Mouse (Mus musculus): ENCODE results near the gene Napsa. TPM values are rescaled to one million over a fixed set of nuclear protein-coding genes. Genes with fewer than 3 reads are reported as not detected.

Napsa gene
- polyA plus RNA-seq, 1 experiment from 2014 or later = 5.4 TPM

DNA sequence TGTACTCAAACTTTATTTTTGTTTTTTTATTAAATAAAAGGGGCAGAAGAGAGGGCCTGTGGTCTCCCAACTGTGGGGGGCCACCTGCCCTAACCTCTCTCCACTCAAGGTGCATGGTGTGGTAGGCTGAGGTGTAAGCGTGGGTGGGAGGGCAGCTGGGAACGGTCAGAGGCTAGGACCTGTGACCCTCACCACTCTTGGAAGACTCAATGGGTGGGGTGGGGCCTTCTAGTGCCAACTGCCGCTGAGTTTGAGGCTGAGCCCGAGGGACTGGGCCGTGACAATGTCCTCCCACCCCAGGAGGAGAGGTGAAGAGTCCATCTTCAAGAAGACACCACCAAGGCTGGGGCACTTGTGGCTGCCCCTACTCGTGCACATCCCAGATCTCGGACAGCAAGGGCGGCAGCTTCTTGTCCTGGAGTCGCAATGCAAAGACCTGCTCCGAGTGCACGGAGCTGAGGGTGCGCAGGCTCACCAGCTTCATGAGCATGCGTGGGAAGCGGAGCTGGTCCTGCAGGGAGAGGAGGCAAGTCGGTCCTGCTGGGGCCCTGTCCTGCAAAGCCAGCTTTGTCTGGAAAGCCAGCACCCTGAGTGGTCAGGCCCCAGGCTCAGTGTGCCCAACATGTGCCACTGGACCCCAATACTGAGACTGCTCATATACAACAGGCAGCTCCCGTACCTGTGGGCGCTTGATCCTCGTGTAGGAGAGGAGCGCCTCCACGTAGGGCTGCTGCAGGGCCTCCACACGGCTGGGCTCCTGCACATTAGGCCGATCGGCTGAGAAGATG lies 22.4 kb upstream of the Napsa start:
- Histone ChIP-seq H3K4me3 (replicated peaks; ENCODE audit: low read length) (no peak overlapping the region), H3K9ac (ENCODE audit: low read length) (no peak overlapping the region), H3K36me3 (ENCODE audit: control insufficient read depth, insufficient read depth, low read length) (peaks cover 17% of the 10 kb centered on the region; the same call in 1 of the 2 replicates), H3K4me1 (ENCODE audit: control insufficient read depth, insufficient read depth, low read length) (peaks cover 15% of the 10 kb centered on the region), H3K27me3 (ENCODE audit: control insufficient read depth, insufficient read depth, low read length) (no peaks in the 10 kb centered on the region), H3K27ac (ENCODE audit: low read length) (no peak overlapping the region), H3K4me2 (ENCODE audit: low read depth, low read length) (no peak overlapping the region), H3K9me3 (replicated peaks; ENCODE audit: control insufficient read depth, low read length) (0 out of 2 replicates have a peak, but pooled peaks cover 4% of the 10 kb centered on the region)
- ATAC-seq (ENCODE audit: insufficient read depth, low FRiP score) = no peak
- whole genome bisulfite sequencing = 93% methylated on average over 23 of the region's 23 CpGs

DNA sequence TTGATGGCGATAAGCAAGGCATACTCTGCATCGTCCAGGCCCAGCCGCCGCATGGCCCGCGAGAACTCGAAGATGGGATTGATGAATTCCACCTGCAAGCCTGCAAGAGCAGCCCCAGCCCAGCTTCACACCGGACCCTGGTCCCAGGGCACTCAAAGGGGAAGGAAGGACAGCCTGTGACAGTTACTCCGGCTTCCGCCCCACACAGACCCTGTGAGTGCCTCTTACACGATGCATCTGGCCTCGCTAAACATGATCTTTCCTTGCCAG lies 21.8 kb upstream of the Napsa start:
- H3K4me2 ChIP-seq (ENCODE audit: low read depth, low read length) = no peak overlapping the region
- no peaks in the 10 kb centered on the region for H3K27me3 ChIP-seq (ENCODE audit: control insufficient read depth, insufficient read depth, low read length)
- no peak overlapping the region for H3K4me3 ChIP-seq (replicated peaks; ENCODE audit: low read length)
- H3K9me3 ChIP-seq (replicated peaks; ENCODE audit: control insufficient read depth, low read length) = 0 out of 2 replicates have a peak, but pooled peaks cover 4% of the 10 kb centered on the region
- H3K9ac ChIP-seq (ENCODE audit: low read length) = no peak overlapping the region; the same call in 1 of the 2 replicates
- no peak overlapping the region for H3K27ac ChIP-seq (ENCODE audit: low read length)
- ATAC-seq (ENCODE audit: insufficient read depth, low FRiP score) = no peak
- peaks cover 15% of the 10 kb centered on the region for H3K4me1 ChIP-seq (ENCODE audit: control insufficient read depth, insufficient read depth, low read length)
- 94% methylated on average over 12 of the region's 12 CpGs for WGBS
- peaks cover 17% of the 10 kb centered on the region; the same call in 1 of the 2 replicates for H3K36me3 ChIP-seq (ENCODE audit: control insufficient read depth, insufficient read depth, low read length)

DNA sequence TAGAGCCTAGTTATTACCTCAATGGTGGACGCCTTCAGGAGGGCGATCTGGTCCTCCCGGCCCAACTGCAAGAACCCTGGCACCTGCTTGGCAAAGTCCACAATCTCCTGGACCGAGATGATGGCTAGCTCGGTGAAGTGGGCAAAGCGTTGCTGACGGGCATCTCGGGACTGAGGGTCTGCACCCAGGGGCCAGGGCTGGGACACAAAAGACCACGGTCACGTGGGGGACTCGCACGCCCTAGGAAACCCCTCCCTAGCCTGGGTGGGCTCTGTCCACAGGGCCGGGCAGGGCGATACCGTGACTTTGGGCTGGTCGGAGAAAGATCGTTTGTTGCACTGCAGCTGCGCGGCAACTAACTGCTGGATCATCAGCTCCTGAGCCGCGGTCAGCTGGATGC lies 20.9 kb upstream of the Napsa start:
- Histone ChIP-seq H3K27me3 (ENCODE audit: control insufficient read depth, insufficient read depth, low read length) (no peaks in the 10 kb centered on the region), H3K9ac (ENCODE audit: low read length) (no peak overlapping the region), H3K4me1 (ENCODE audit: control insufficient read depth, insufficient read depth, low read length) (peaks cover 15% of the 10 kb centered on the region), H3K4me3 (replicated peaks; ENCODE audit: low read length) (no peak overlapping the region), H3K4me2 (ENCODE audit: low read depth, low read length) (no peak overlapping the region), H3K9me3 (replicated peaks; ENCODE audit: control insufficient read depth, low read length) (0 out of 2 replicates have a peak, but pooled peaks cover 2% of the 10 kb centered on the region), H3K36me3 (ENCODE audit: control insufficient read depth, insufficient read depth, low read length) (peaks cover 17% of the 10 kb centered on the region; the same call in 1 of the 2 replicates), H3K27ac (ENCODE audit: low read length) (no peak overlapping the region)
- 95% methylated on average over 21 of the region's 21 CpGs for WGBS
- no peak for ATAC-seq (ENCODE audit: insufficient read depth, low FRiP score)

DNA sequence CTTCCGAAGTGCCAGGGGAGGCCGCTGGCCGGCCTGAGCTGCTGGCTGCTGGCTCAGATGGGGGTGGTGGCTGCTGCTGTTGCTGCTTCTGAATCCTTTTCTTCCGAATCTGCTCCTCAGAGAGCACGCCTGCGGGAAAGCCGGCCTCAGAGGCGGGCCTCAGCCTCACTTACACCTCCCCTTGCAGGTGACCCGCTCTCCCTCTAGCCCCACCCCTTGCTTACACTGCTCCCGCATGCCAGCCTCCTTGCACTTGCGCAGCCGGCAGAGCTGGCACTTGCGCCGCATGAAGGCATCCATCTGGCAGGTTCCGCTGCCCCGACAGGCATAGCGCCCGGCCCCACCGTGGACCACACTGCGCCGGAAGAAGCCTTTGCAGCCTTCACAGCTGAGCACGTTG lies 20.4 kb upstream of the Napsa start:
- no peaks in the 10 kb centered on the region for H3K27me3 ChIP-seq (ENCODE audit: control insufficient read depth, insufficient read depth, low read length)
- no peak overlapping the region for H3K9ac ChIP-seq (ENCODE audit: low read length)
- no peak for ATAC-seq (ENCODE audit: insufficient read depth, low FRiP score)
- no peak overlapping the region for H3K27ac ChIP-seq (ENCODE audit: low read length)
- WGBS = 81% methylated on average over 22 of the region's 22 CpGs
- H3K9me3 ChIP-seq (replicated peaks; ENCODE audit: control insufficient read depth, low read length) = no peaks in the 10 kb centered on the region
- peaks cover 15% of the 10 kb centered on the region for H3K4me1 ChIP-seq (ENCODE audit: control insufficient read depth, insufficient read depth, low read length)
- no peak overlapping the region for H3K4me3 ChIP-seq (replicated peaks; ENCODE audit: low read length)
- H3K36me3 ChIP-seq (ENCODE audit: control insufficient read depth, insufficient read depth, low read length) = peaks cover 17% of the 10 kb centered on the region; the same call in 1 of the 2 replicates
- H3K4me2 ChIP-seq (ENCODE audit: low read depth, low read length) = no peak overlapping the region

DNA sequence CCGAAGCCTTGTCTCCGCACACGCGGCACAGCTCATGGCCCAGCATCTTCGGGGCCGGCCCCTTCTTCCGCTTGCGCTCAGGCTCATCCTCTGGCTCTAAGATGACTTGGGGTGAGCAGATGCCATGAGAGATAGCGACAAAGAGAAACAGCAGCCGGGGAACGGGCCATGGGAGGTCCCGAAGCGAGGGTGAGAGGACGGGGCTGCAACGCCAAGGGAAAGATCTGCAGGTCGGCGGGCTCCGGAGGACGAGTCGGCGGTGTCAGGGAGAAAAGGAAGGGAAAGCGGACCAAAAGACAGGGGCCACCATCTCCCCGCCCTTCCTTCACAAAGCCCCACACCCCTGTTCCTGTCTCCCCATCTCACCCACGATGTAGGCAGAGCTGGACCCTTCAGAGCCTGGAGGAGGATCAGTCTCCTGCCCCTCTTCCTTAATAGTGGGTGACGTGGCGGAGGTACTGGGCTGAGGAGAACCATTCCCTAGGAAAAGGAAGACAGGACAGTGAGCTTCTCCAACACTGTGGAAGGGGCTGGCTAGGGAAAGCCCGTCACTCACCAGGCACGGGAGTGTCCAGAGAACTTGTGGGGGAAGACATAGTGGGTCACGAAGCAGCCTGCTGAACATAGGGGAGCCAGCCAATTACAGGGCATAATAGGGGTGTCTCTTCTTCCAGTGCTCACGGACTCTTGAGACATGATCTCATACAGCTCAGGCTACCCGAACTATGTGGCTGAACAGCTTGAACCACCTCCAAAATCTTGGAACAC lies 19.9 kb upstream of the Napsa start:
- peak overlapping the region; percentile 75 for H3K4me2 ChIP-seq (ENCODE audit: low read depth, low read length)
- ATAC-seq (ENCODE audit: insufficient read depth, low FRiP score) = no peak
- H3K27me3 ChIP-seq (ENCODE audit: control insufficient read depth, insufficient read depth, low read length) = no peaks in the 10 kb centered on the region
- no peaks in the 10 kb centered on the region for H3K9me3 ChIP-seq (replicated peaks; ENCODE audit: control insufficient read depth, low read length)
- WGBS = 86% methylated on average over 31 of the region's 31 CpGs
- H3K4me3 ChIP-seq (replicated peaks; ENCODE audit: low read length) = peak overlapping the region; percentile 100
- H3K4me1 ChIP-seq (ENCODE audit: control insufficient read depth, insufficient read depth, low read length) = peaks cover 14% of the 10 kb centered on the region
- H3K9ac ChIP-seq (ENCODE audit: low read length) = 0 out of 2 replicates have a peak overlapping the region, but pooled peaks have one; percentile 91
- peaks cover 17% of the 10 kb centered on the region; the same call in 1 of the 2 replicates for H3K36me3 ChIP-seq (ENCODE audit: control insufficient read depth, insufficient read depth, low read length)
- H3K27ac ChIP-seq (ENCODE audit: low read length) = peak overlapping the region; percentile 99; the same call in 1 of the 2 replicates

DNA sequence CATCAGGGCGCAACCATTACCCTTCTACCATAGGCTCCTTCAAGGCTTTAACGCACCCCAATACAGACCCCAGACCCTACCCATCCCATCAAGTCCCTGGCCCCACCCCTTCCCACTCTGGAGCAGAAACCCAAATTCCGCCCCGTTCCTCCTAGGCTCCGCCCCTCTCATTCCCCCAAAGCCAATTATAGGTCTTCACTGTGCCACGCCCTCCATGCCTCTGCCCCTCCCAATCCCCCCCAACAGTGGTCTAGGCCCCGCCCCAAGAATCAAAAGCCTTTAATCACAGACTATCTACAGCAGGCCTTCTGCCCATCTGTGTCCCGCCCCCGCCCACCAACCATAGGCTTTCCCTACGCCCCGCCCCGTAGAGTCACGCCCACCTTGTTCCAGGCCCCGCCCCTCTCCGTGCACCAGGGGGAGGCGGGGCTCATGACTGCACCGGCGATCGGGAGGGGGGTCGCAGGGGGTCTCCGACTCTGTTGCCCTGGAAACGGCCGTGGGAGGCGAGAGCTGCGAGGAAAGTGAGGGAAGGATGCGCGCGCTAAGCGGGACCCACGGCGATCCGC lies 18.9 kb upstream of the Napsa start:
- peak overlapping the region; percentile 99 for H3K27ac ChIP-seq (ENCODE audit: low read length)
- no peaks in the 10 kb centered on the region for H3K27me3 ChIP-seq (ENCODE audit: control insufficient read depth, insufficient read depth, low read length)
- H3K4me3 ChIP-seq (replicated peaks; ENCODE audit: low read length) = peak overlapping the region; percentile 100
- peak overlapping the region; percentile 91 for H3K9ac ChIP-seq (ENCODE audit: low read length)
- peak overlapping the region; percentile 75 for H3K4me2 ChIP-seq (ENCODE audit: low read depth, low read length)
- no peaks in the 10 kb centered on the region for H3K9me3 ChIP-seq (replicated peaks; ENCODE audit: control insufficient read depth, low read length)
- ATAC-seq (ENCODE audit: insufficient read depth, low FRiP score) = peak; percentile 78
- peaks cover 17% of the 10 kb centered on the region; the same call in 1 of the 2 replicates for H3K36me3 ChIP-seq (ENCODE audit: control insufficient read depth, insufficient read depth, low read length)
- under 1% methylated on average over 32 of the region's 32 CpGs for WGBS
- peaks cover 7% of the 10 kb centered on the region; the same call in 1 of the 2 replicates for H3K4me1 ChIP-seq (ENCODE audit: control insufficient read depth, insufficient read depth, low read length)

DNA sequence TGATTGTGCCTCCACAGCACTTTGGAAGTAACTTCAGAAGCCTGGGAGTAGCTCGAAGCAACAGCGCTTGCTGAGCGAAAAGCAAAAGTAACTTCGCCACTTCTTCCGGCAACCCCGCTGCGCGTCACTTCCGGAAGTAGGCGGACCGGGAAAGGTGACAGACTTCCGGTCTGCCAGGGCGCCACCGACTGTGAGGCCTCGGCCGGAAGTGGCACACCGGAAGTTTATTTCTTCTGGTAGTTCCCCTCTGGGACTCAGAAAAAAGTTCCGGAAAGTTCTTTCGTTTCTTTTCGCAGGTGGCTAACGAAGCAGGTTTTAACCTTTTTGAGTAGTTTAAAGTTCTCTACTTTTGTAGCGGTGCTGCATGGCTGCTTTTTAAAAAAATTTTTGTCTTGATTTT lies 18.4 kb upstream of the Napsa start, which contains the start of gene Nr1h2:
TSS of gene Nr1h2 (minus strand) at position 126 of the 400 bp plus-strand sequence.
- peak; percentile 88 for ATAC-seq (ENCODE audit: insufficient read depth, low FRiP score)
- Histone ChIP-seq H3K27ac (ENCODE audit: low read length) (peak within 1 kb of the TSS; percentile 99), H3K9ac (ENCODE audit: low read length) (peak within 1 kb of the TSS; percentile 91), H3K9me3 (replicated peaks; ENCODE audit: control insufficient read depth, low read length) (no peaks in the 10 kb centered on the region), H3K4me1 (ENCODE audit: control insufficient read depth, insufficient read depth, low read length) (peaks cover 7% of the 10 kb centered on the region; the same call in 1 of the 2 replicates), H3K4me2 (ENCODE audit: low read depth, low read length) (peak within 1 kb of the TSS; percentile 75), H3K27me3 (ENCODE audit: control insufficient read depth, insufficient read depth, low read length) (no peaks in the 10 kb centered on the region), H3K4me3 (replicated peaks; ENCODE audit: low read length) (peak within 1 kb of the TSS; percentile 100), H3K36me3 (ENCODE audit: control insufficient read depth, insufficient read depth, low read length) (peaks cover 17% of the 10 kb centered on the region; the same call in 1 of the 2 replicates)
- WGBS = 0% methylated on average over 22 of the region's 22 CpGs

DNA sequence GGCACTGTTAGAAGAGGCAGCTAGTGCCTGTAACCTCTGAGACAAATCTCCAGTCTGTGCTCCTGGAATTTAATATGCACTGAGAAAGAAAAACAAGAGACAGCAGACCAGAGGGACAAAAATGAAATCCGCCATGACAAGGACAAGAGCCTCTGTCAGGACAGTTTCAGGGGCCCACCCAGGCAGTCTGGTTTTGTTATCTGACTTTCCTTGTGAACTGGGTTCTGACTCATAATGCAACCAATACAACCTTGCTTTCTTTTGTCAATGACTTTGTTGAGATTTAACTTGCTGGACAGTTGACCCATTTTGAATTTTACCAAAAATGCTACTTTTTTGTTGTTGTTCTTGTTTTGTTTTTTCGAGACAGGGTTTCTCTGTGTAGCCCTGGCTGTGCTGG lies 14.6 kb upstream of the Napsa start:
- H3K9me3 ChIP-seq (replicated peaks; ENCODE audit: control insufficient read depth, low read length) = no peaks in the 10 kb centered on the region
- no peak overlapping the region for H3K4me3 ChIP-seq (replicated peaks; ENCODE audit: low read length)
- 71% methylated on average over 2 of the region's 2 CpGs for WGBS
- H3K4me2 ChIP-seq (ENCODE audit: low read depth, low read length) = no peak overlapping the region
- ATAC-seq (ENCODE audit: insufficient read depth, low FRiP score) = no peak
- H3K27me3 ChIP-seq (ENCODE audit: control insufficient read depth, insufficient read depth, low read length) = no peaks in the 10 kb centered on the region
- H3K36me3 ChIP-seq (ENCODE audit: control insufficient read depth, insufficient read depth, low read length) = no peaks in the 10 kb centered on the region
- no peak overlapping the region for H3K9ac ChIP-seq (ENCODE audit: low read length)
- no peak overlapping the region for H3K27ac ChIP-seq (ENCODE audit: low read length)
- peaks cover 6% of the 10 kb centered on the region; the same call in 1 of the 2 replicates for H3K4me1 ChIP-seq (ENCODE audit: control insufficient read depth, insufficient read depth, low read length)
